Mouse (Mus musculus): ENCODE results near the gene Bicc1. TPM values are rescaled to one million over a fixed set of nuclear protein-coding genes. Genes with fewer than 3 reads are reported as not detected.

Bicc1 gene
- total and polyA plus RNA-seq, 2 experiments from 2014 or later = 11.3 to 13.3 TPM

DNA sequence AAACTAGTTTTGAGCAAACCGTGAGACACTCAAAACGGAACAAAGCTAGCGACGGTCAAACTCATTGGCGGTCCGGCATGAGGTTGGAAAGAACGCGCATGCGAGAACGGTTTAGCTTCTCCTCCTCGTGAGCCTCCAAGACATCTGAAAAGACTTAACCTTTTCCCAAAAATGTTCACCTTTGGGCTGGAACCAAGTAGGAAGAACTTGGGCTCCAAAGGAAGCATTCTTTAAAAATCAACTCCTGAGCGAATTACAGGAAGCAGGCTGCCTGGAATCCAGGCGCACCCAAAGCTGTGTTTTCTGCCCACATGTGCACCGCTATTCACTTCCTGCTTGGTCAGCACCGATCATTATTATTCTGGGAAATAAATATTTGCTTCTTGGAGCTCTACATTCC, 15.8 kb upstream of the Bicc1 start:
- H3K4me1 ChIP-seq (ENCODE audit: control insufficient read depth, insufficient read depth) = no peaks in the 10 kb centered on the region
- ATAC-seq (ENCODE audit: insufficient read depth, low read depth) = no peak
- no peak overlapping the region for H3K4me3 ChIP-seq (ENCODE audit: low read depth, low read length)
- H3K9ac ChIP-seq (replicated peaks; ENCODE audit: low read depth, low read length) = no peak overlapping the region
- no peak overlapping the region for H3K4me2 ChIP-seq (ENCODE audit: low read depth, low read length)
- peaks cover 3% of the 10 kb centered on the region; the same call in 1 of the 2 replicates for H3K9me3 ChIP-seq (replicated peaks; ENCODE audit: control insufficient read depth, low read length)
- no peak for DNase-seq (ENCODE audit: low spot score)
- H3K27ac ChIP-seq (ENCODE audit: low read depth) = no peak overlapping the region
- 95% methylated on average over 15 of the region's 15 CpGs for WGBS
- no peaks in the 10 kb centered on the region for H3K36me3 ChIP-seq (replicated peaks; ENCODE audit: control insufficient read depth, insufficient read depth, low read length)
- H3K27me3 ChIP-seq (ENCODE audit: control insufficient read depth, insufficient read depth, low read length) = no peaks in the 10 kb centered on the region
- TF ChIP-seq EP300 (IDR thresholded peaks at IDR 0.05; ENCODE audit: low read depth) (no peak), CTCF (IDR thresholded peaks at IDR 0.05; ENCODE audit: low read depth) (no peak)

DNA sequence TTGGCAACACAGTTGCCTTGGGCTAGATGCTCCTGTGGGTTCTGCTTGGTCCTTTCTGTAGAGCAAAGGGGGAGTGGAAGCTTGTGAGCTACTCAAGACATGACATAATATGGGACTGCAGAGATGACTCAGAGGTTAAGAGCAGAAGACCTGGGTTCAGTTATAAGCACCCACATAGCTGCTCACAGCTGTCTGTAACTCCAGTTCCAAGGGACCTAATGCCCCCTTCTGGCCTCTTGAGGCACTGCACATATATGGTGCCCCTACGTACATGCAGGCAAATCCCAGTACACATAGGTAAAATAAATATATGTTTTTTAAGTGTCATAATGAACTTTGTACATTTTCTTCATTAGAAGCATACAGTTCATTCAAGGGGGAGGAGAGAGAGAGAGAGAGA, 11.9 kb upstream of the Bicc1 start:
- H3K4me1 ChIP-seq (ENCODE audit: control insufficient read depth, insufficient read depth) = no peaks in the 10 kb centered on the region
- no peaks in the 10 kb centered on the region for H3K9me3 ChIP-seq (replicated peaks; ENCODE audit: control insufficient read depth, low read length)
- no peak overlapping the region for H3K4me3 ChIP-seq (ENCODE audit: low read depth, low read length)
- H3K4me2 ChIP-seq (ENCODE audit: low read depth, low read length) = no peak overlapping the region
- no peak overlapping the region for H3K9ac ChIP-seq (replicated peaks; ENCODE audit: low read depth, low read length)
- no peaks in the 10 kb centered on the region for H3K36me3 ChIP-seq (replicated peaks; ENCODE audit: control insufficient read depth, insufficient read depth, low read length)
- no peak for ATAC-seq (ENCODE audit: insufficient read depth, low read depth)
- no peaks in the 10 kb centered on the region for H3K27me3 ChIP-seq (ENCODE audit: control insufficient read depth, insufficient read depth, low read length)
- 100% methylated on average over 1 of the region's 1 CpGs for WGBS
- TF ChIP-seq EP300 (IDR thresholded peaks at IDR 0.05; ENCODE audit: low read depth) (no peak), CTCF (IDR thresholded peaks at IDR 0.05; ENCODE audit: low read depth) (no peak)
- no peak overlapping the region for H3K27ac ChIP-seq (ENCODE audit: low read depth)
- no peak for DNase-seq (ENCODE audit: low spot score)

DNA sequence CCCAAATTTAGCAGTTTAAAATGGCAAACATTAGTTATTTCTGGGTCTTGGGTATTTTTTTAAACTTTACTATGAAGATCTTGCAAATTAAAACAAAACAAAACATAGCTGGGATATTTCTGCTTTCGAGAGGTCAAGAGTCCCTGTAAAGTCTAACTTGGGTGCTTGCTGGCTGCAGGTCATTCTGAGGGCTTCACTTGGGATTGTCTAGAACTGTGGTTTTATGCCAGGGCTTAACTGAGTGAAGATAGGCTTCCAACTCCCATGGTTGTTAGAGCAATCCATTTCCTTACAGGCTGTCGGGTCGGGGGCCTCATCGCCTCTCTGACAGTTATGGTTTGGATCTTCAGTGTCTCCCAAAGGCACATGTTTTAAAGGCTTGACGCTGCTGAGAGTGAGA, 11.3 kb upstream of the Bicc1 start:
- ATAC-seq (ENCODE audit: insufficient read depth, low read depth) (no peak), DNase-seq (ENCODE audit: low spot score) (no peak)
- H3K4me3 ChIP-seq (ENCODE audit: low read depth, low read length) = no peak overlapping the region
- TF ChIP-seq EP300 (IDR thresholded peaks at IDR 0.05; ENCODE audit: low read depth) = no peak
- WGBS = 77% methylated on average over 5 of the region's 5 CpGs
- no peaks in the 10 kb centered on the region for H3K36me3 ChIP-seq (replicated peaks; ENCODE audit: control insufficient read depth, insufficient read depth, low read length)
- no peaks in the 10 kb centered on the region for H3K4me1 ChIP-seq (ENCODE audit: control insufficient read depth, insufficient read depth)
- H3K27ac ChIP-seq (ENCODE audit: low read depth) = no peak overlapping the region
- H3K9ac ChIP-seq (replicated peaks; ENCODE audit: low read depth, low read length) = no peak overlapping the region
- H3K9me3 ChIP-seq (replicated peaks; ENCODE audit: control insufficient read depth, low read length) = no peaks in the 10 kb centered on the region
- H3K4me2 ChIP-seq (ENCODE audit: low read depth, low read length) = no peak overlapping the region
- H3K27me3 ChIP-seq (ENCODE audit: control insufficient read depth, insufficient read depth, low read length) = no peaks in the 10 kb centered on the region

DNA sequence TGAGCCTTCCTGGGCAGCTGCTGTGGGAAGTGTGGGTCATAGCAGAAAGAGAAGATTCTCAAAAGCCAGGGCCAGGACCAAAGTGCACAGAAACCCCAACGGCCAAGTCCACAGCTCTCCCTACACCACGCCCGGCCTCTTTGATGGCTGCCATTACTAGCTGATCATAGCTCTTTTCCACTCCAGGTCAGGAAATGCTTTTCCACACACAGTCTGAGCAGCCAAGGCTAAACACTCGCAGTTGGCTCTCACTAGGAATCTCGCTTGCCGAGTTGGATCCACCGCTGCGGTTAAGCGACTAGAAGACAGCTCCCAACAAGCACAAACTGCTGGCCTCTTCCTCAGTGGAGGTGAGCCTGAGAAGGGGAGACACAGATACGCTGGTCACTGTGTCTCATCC, 10.3 kb upstream of the Bicc1 start:
- Histone ChIP-seq H3K27me3 (ENCODE audit: control insufficient read depth, insufficient read depth, low read length) (no peaks in the 10 kb centered on the region), H3K4me2 (ENCODE audit: low read depth, low read length) (no peak overlapping the region), H3K4me3 (ENCODE audit: low read depth, low read length) (no peak overlapping the region), H3K27ac (ENCODE audit: low read depth) (no peak overlapping the region), H3K9me3 (replicated peaks; ENCODE audit: control insufficient read depth, low read length) (no peaks in the 10 kb centered on the region), H3K4me1 (ENCODE audit: control insufficient read depth, insufficient read depth) (no peaks in the 10 kb centered on the region), H3K36me3 (replicated peaks; ENCODE audit: control insufficient read depth, insufficient read depth, low read length) (no peaks in the 10 kb centered on the region), H3K9ac (replicated peaks; ENCODE audit: low read depth, low read length) (no peak overlapping the region)
- ATAC-seq (ENCODE audit: insufficient read depth, low read depth) (no peak), DNase-seq (ENCODE audit: low spot score) (no peak)
- no peak for TF ChIP-seq EP300 (IDR thresholded peaks at IDR 0.05; ENCODE audit: low read depth)
- no peak for TF ChIP-seq CTCF (IDR thresholded peaks at IDR 0.05; ENCODE audit: low read depth)
- 73% methylated on average over 10 of the region's 10 CpGs for WGBS

DNA sequence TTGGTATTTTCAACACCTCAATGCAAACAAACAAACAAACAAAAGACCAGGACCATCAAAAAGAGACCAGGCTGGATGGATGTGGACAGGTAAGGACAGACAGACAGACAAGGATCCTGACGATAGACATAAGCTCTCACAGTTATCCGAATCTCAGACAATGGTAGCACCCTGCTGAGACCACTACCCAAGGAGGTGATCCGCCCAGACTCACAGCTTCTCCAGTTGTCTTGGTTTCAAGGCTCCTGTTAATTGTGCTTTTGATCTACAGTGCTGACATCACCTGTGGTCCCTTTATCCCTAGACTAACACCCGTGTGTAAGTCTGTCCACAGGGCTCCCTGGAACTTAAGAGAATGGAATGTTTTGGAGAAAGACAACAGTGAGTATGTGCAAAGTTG, 9.7 kb upstream of the Bicc1 start:
- WGBS = 53% methylated on average over 4 of the region's 4 CpGs
- DNase-seq (ENCODE audit: low spot score) = no peak
- no peaks in the 10 kb centered on the region for H3K36me3 ChIP-seq (replicated peaks; ENCODE audit: control insufficient read depth, insufficient read depth, low read length)

DNA sequence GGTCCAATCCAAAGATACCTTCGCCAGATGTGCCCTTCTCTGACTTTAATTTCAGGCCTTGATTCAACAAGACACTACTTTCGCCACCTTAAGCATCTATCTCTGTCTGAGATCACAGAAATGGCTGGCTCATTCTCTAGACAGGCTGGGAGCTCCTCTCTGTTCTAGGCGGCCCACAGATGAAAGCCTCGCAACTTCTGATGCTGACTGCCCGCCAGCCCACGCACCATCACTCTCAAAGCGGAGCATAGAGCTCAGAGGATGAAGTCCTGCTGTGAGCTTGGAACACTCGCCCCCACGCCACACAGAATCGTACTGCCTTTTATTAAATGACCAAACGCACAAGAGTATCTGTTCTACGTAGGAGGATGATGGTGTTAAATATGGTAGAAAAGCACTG, 949 bp upstream of the Bicc1 start:
- TF ChIP-seq EP300 (IDR thresholded peaks at IDR 0.05; ENCODE audit: low read depth) = no peak
- no peak for TF ChIP-seq CTCF (IDR thresholded peaks at IDR 0.05; ENCODE audit: low read depth)
- 89% methylated on average over 12 of the region's 12 CpGs for WGBS
- Histone ChIP-seq H3K4me2 (ENCODE audit: low read depth, low read length) (no peak overlapping the region), H3K27ac (ENCODE audit: low read depth) (no peak overlapping the region), H3K4me1 (ENCODE audit: control insufficient read depth, insufficient read depth) (0 out of 2 replicates have a peak, but pooled peaks cover 4% of the 10 kb centered on the region), H3K36me3 (replicated peaks; ENCODE audit: control insufficient read depth, insufficient read depth, low read length) (no peaks in the 10 kb centered on the region), H3K9me3 (replicated peaks; ENCODE audit: control insufficient read depth, low read length) (no peaks in the 10 kb centered on the region), H3K9ac (replicated peaks; ENCODE audit: low read depth, low read length) (no peak overlapping the region), H3K4me3 (ENCODE audit: low read depth, low read length) (no peak overlapping the region), H3K27me3 (ENCODE audit: control insufficient read depth, insufficient read depth, low read length) (peaks cover 8% of the 10 kb centered on the region; the same call in 1 of the 2 replicates)
- ATAC-seq (ENCODE audit: insufficient read depth, low read depth) (no peak), DNase-seq (ENCODE audit: low spot score) (no peak)

More for the DNA sequence above, 9.7 kb upstream of the Bicc1 start:
- ATAC-seq (ENCODE audit: insufficient read depth, low read depth) = no peak
- no peak overlapping the region for H3K4me3 ChIP-seq (ENCODE audit: low read depth, low read length)
- no peak overlapping the region for H3K27ac ChIP-seq (ENCODE audit: low read depth)
- H3K9me3 ChIP-seq (replicated peaks; ENCODE audit: control insufficient read depth, low read length) = no peaks in the 10 kb centered on the region
- H3K4me2 ChIP-seq (ENCODE audit: low read depth, low read length) = no peak overlapping the region
- TF ChIP-seq EP300 (IDR thresholded peaks at IDR 0.05; ENCODE audit: low read depth) = no peak
- TF ChIP-seq CTCF (IDR thresholded peaks at IDR 0.05; ENCODE audit: low read depth) = no peak
- no peaks in the 10 kb centered on the region for H3K27me3 ChIP-seq (ENCODE audit: control insufficient read depth, insufficient read depth, low read length)
- H3K4me1 ChIP-seq (ENCODE audit: control insufficient read depth, insufficient read depth) = no peaks in the 10 kb centered on the region
- H3K9ac ChIP-seq (replicated peaks; ENCODE audit: low read depth, low read length) = no peak overlapping the region
